Mouse (Mus musculus) kidney, embryonic 15.5 days (tissue): ENCODE data around the gene Gemin5. TPM values are rescaled to one million over a fixed set of nuclear protein-coding genes. Genes with fewer than 3 reads are reported as not detected.
"Not testable (repeated sequence)": the region's sequence is repeated elsewhere in the genome, so short reads cannot be mapped to it uniquely, and the experiment has no call there.

Experiments
- ATAC-seq: fragments of 200-750 bp; cut with Nextera tagmentation; replicated peaks from 2 replicates; pipeline ENCODE4 v1.8.0; 2017; ENCODE audit warnings: moderate TSS enrichment; ENCODE audit not compliant: low FRiP score
- H3K27ac ChIP-seq: fragments of 300-500 bp; sonication (generic); 2 replicates; pipeline ENCODE4 v1.5.1; 2015; ENCODE audit warnings: mild to moderate bottlenecking, inconsistent platforms
- H3K27me3 ChIP-seq: fragments of 300-500 bp; sonication (generic); 2 replicates; pipeline ENCODE4 v1.6.1; 2015; ENCODE audit warnings: inconsistent platforms
- H3K36me3 ChIP-seq: fragments of 300-500 bp; sonication (generic); 2 replicates; pipeline ENCODE4 v1.6.1; 2015; ENCODE audit warnings: inconsistent platforms
- H3K4me1 ChIP-seq: fragments of 300-500 bp; sonication (generic); 2 replicates; pipeline ENCODE4 v1.6.1; 2015; ENCODE audit warnings: inconsistent platforms
- H3K4me2 ChIP-seq: fragments of 300-500 bp; sonication (generic); 2 replicates; pipeline ENCODE4 v1.6.1; 2015; ENCODE audit warnings: moderate library complexity, mild to moderate bottlenecking, inconsistent platforms
- H3K4me3 ChIP-seq: fragments of 300-500 bp; sonication (generic); replicated peaks from 2 replicates; pipeline ENCODE4 v1.5.1; 2015; ENCODE audit warnings: mild to moderate bottlenecking, inconsistent platforms
- H3K9ac ChIP-seq: fragments of 300-500 bp; sonication (generic); 2 replicates; pipeline ENCODE4 v1.6.1; 2015; ENCODE audit warnings: mild to moderate bottlenecking, inconsistent platforms
- H3K9me3 ChIP-seq: fragments of 300-500 bp; sonication (generic); replicated peaks from 2 replicates; pipeline ENCODE4 v1.6.1; 2016; ENCODE audit warnings: inconsistent platforms
- WGBS: fragments of 180-500 bp; shearing (Covaris S2); methylation state at CpG from one replicate; pipeline ENCODE4 v1.1.7; 2015; ENCODE audit warnings: mixed read lengths; 5-methylcytosine and 5-hydroxymethylcytosine counted together
- polyA plus RNA-seq: library from polyadenylated mRNA; unstranded; fragments of >200 nt; fragmentation: Nextera tagmentation; extraction: Ambion mirVana; gene quantifications from 2 replicates; pipeline ENCODE4 v1.2.1, GENCODE M21; 2015

Gemin5 gene
- polyA plus RNA-seq, 1 experiment from 2014 or later: 24.5 TPM

- Histone ChIP-seq H3K27ac (peak overlapping the region; percentile 94), H3K36me3 (no peaks in the 10 kb centered on the region), H3K9me3 (no peaks in the 10 kb centered on the region), H3K4me2 (peak overlapping the region; percentile 66), H3K9ac (peak overlapping the region; percentile 48), H3K4me1 (peaks cover 30% of the 10 kb centered on the region), H3K4me3 (peak overlapping the region; percentile 88), H3K27me3 (0 out of 2 replicates have a peak, but pooled peaks cover 3% of the 10 kb centered on the region)
- WGBS: 49% methylated on average over 13 of the region's 13 CpGs
- ATAC-seq: peak; percentile 44
Measured at GRCm38 (mm10) chr11:58103344-58103653, 65.0 kb downstream of the Gemin5 start.

GRCm38 (mm10) chr11:58102581-58103343 lies 65.6 kb downstream of the Gemin5 start:
- Histone ChIP-seq H3K4me2 (peak overlapping the region; percentile 66), H3K4me3 (peak overlapping the region; percentile 88), H3K27me3 (0 out of 2 replicates have a peak, but pooled peaks cover 3% of the 10 kb centered on the region), H3K9me3 (no peaks in the 10 kb centered on the region), H3K27ac (peak overlapping the region; percentile 94; the same call in 1 of the 2 replicates), H3K4me1 (peaks cover 33% of the 10 kb centered on the region), H3K36me3 (no peaks in the 10 kb centered on the region), H3K9ac (no peak overlapping the region)
- 85% methylated on average over 9 of the region's 9 CpGs for WGBS
- no peak for ATAC-seq

- H3K36me3 ChIP-seq: no peaks in the 10 kb centered on the region
- H3K27ac ChIP-seq: no peak overlapping the region; the same call in 1 of the 2 replicates
- no peak for ATAC-seq
- H3K27me3 ChIP-seq: 0 out of 2 replicates have a peak, but pooled peaks cover 8% of the 10 kb centered on the region
- WGBS: 84% methylated on average over 3 of the region's 3 CpGs
- peaks cover 35% of the 10 kb centered on the region for H3K4me1 ChIP-seq
- no peak overlapping the region for H3K9ac ChIP-seq
- H3K4me2 ChIP-seq: no peak overlapping the region
- H3K9me3 ChIP-seq: no peaks in the 10 kb centered on the region
- no peak overlapping the region for H3K4me3 ChIP-seq
Measured at GRCm38 (mm10) chr11:58102146-58102545, 66.2 kb downstream of the Gemin5 start.

GRCm38 (mm10) chr11:58101194-58101720 lies 67.1 kb downstream of the Gemin5 start:
- no peak overlapping the region for H3K27ac ChIP-seq
- H3K9ac ChIP-seq: no peak overlapping the region
- WGBS: 89% methylated on average over 4 of the region's 4 CpGs
- H3K4me2 ChIP-seq: no peak overlapping the region
- peaks cover 34% of the 10 kb centered on the region for H3K4me1 ChIP-seq
- ATAC-seq: no peak
- no peaks in the 10 kb centered on the region for H3K36me3 ChIP-seq
- 0 out of 2 replicates have a peak, but pooled peaks cover 10% of the 10 kb centered on the region for H3K27me3 ChIP-seq
- H3K4me3 ChIP-seq: no peak overlapping the region
- H3K9me3 ChIP-seq: no peaks in the 10 kb centered on the region

GRCm38 (mm10) chr11:58100006-58100405 lies 68.3 kb downstream of the Gemin5 start:
- no peak overlapping the region for H3K9ac ChIP-seq
- no peak overlapping the region for H3K4me3 ChIP-seq
- no peak overlapping the region for H3K27ac ChIP-seq
- ATAC-seq: no peak
- no peaks in the 10 kb centered on the region for H3K9me3 ChIP-seq
- H3K4me2 ChIP-seq: no peak overlapping the region
- no peaks in the 10 kb centered on the region for H3K36me3 ChIP-seq
- 0 out of 2 replicates have a peak, but pooled peaks cover 10% of the 10 kb centered on the region for H3K27me3 ChIP-seq
- peaks cover 27% of the 10 kb centered on the region for H3K4me1 ChIP-seq
- 86% methylated on average over 2 of the region's 2 CpGs for WGBS

GRCm38 (mm10) chr11:58098366-58098720 lies 70.0 kb downstream of the Gemin5 start:
- H3K36me3 ChIP-seq, H3K27me3 ChIP-seq, ATAC-seq, H3K27ac ChIP-seq, H3K9ac ChIP-seq, H3K9me3 ChIP-seq: not testable (repeated sequence)
- Histone ChIP-seq H3K4me2 (peak overlapping the region; percentile 83), H3K4me3 (peak overlapping the region; percentile 44; the same call in 1 of the 2 replicates), H3K4me1 (peaks cover 21% of the 10 kb centered on the region)
- 67% methylated on average over 5 of the region's 5 CpGs for WGBS

GRCm38 (mm10) chr11:58097621-58098365 lies 70.5 kb downstream of the Gemin5 start:
- 0 out of 2 replicates have a peak, but pooled peaks cover 10% of the 10 kb centered on the region for H3K27me3 ChIP-seq
- H3K4me1 ChIP-seq: peaks cover 21% of the 10 kb centered on the region
- peak overlapping the region; percentile 83 for H3K4me2 ChIP-seq
- no peaks in the 10 kb centered on the region for H3K36me3 ChIP-seq
- WGBS: 1% methylated on average over 32 of the region's 38 CpGs
- H3K27ac ChIP-seq: no peak overlapping the region
- H3K9ac ChIP-seq: peak overlapping the region; percentile 35; the same call in 1 of the 2 replicates
- peak overlapping the region; percentile 44 for H3K4me3 ChIP-seq
- no peaks in the 10 kb centered on the region for H3K9me3 ChIP-seq
- peak; percentile 47 for ATAC-seq

GRCm38 (mm10) chr11:58096821-58097620 lies 71.3 kb downstream of the Gemin5 start:
- no peak overlapping the region for H3K27ac ChIP-seq
- peaks cover 23% of the 10 kb centered on the region for H3K4me1 ChIP-seq
- H3K36me3 ChIP-seq: no peaks in the 10 kb centered on the region
- ATAC-seq: no peak
- 59% methylated on average over 20 of the region's 20 CpGs for WGBS
- H3K4me3 ChIP-seq: peak overlapping the region; percentile 44
- H3K9ac ChIP-seq: no peak overlapping the region
- H3K9me3 ChIP-seq: no peaks in the 10 kb centered on the region
- H3K27me3 ChIP-seq: 0 out of 2 replicates have a peak, but pooled peaks cover 10% of the 10 kb centered on the region
- peak overlapping the region; percentile 83 for H3K4me2 ChIP-seq

GRCm38 (mm10) chr11:58096160-58096559 lies 72.2 kb downstream of the Gemin5 start:
- H3K4me2 ChIP-seq: no peak overlapping the region
- 64% methylated on average over 5 of the region's 5 CpGs for WGBS
- H3K27ac ChIP-seq: no peak overlapping the region
- H3K9me3 ChIP-seq: no peaks in the 10 kb centered on the region
- H3K4me3 ChIP-seq: no peak overlapping the region
- H3K27me3 ChIP-seq: 0 out of 2 replicates have a peak, but pooled peaks cover 10% of the 10 kb centered on the region
- H3K36me3 ChIP-seq: no peaks in the 10 kb centered on the region
- no peak for ATAC-seq
- H3K9ac ChIP-seq: no peak overlapping the region
- peaks cover 23% of the 10 kb centered on the region for H3K4me1 ChIP-seq

GRCm38 (mm10) chr11:58095561-58095960 lies 72.8 kb downstream of the Gemin5 start:
- Histone ChIP-seq H3K4me1 (peaks cover 23% of the 10 kb centered on the region), H3K27me3 (0 out of 2 replicates have a peak, but pooled peaks cover 10% of the 10 kb centered on the region), H3K36me3 (no peaks in the 10 kb centered on the region), H3K4me2 (no peak overlapping the region), H3K27ac (no peak overlapping the region), H3K4me3 (no peak overlapping the region), H3K9me3 (no peaks in the 10 kb centered on the region), H3K9ac (no peak overlapping the region)
- no peak for ATAC-seq
- 80% methylated on average over 1 of the region's 1 CpGs for WGBS

GRCm38 (mm10) chr11:58094766-58095165 lies 73.6 kb downstream of the Gemin5 start:
- peaks cover 23% of the 10 kb centered on the region for H3K4me1 ChIP-seq
- no peak for ATAC-seq
- WGBS: 86% methylated on average over 4 of the region's 4 CpGs
- H3K9me3 ChIP-seq: no peaks in the 10 kb centered on the region
- H3K4me3 ChIP-seq: no peak overlapping the region
- H3K9ac ChIP-seq: no peak overlapping the region
- no peak overlapping the region for H3K27ac ChIP-seq
- H3K27me3 ChIP-seq: 0 out of 2 replicates have a peak, but pooled peaks cover 10% of the 10 kb centered on the region
- no peak overlapping the region for H3K4me2 ChIP-seq
- H3K36me3 ChIP-seq: no peaks in the 10 kb centered on the region
